Mouse (Mus musculus): Measurements from ENCODE around the gene Slc45a1.
"Not testable (repeated sequence)": the region's sequence is repeated elsewhere in the genome, so short reads cannot be mapped to it uniquely, and the experiment has no call there.

Gene Slc45a1

DNA sequence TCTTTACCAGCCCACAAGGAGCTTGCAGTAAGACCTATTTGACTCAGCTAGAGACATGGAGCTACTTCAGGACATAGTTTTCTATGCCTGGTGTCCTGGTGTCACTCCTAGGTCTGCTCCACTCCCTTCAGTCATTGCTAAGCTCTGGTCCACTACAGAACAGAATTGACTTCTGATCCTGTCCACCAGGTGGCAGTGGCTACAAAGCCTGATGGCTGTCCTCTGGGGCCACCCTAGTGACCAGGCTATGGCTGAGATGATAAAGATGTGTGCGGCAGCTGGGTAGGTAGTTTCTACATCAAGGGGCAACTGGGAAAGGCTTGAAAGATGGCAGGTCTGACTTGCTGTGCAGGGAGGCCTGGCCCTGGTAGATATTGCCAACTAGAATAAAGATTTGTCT is 26.5 kb downstream of the Slc45a1 start:
- ChIA-PET CTCF (interaction anchor here (0.6 to 3.3 kb wide), 32 partner anchors 8 to 401 kb away, joined by 3 to 28 read pairs (median 4); no protein-coding TSS in a partner anchor), POLR2A (interaction anchor here in 2 of 4 experiments (0.6 to 3.3 kb wide), 12 partner anchors 11 to 372 kb away, joined by 3 to 14 read pairs (median 4); partner anchors contain the start of gene Slc45a1 (in 1 of the 2))

DNA sequence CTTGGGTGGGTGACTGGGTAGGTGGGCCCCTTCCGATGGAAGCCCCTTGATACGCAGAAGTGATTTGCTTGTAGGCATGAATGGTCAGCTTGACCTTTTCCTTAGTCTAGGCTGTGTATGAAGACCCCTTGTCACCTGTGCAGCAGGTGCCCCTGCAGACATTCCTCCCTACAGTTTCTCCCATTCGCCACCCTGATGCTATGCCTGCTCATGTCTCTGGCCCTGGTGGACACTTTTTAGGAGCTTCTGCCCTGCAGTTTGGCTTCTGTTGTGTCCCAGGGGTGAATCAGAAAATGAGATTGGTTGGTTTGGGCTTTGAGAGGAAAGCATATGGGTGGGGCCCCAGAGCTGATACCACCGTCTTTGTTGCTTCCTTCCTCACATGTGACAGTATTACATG is 27.0 kb downstream of the Slc45a1 start:
- POLR2A ChIA-PET = interaction anchor here in 3 of 4 experiments (0.6 to 3.3 kb wide), 14 partner anchors 10 to 372 kb away, joined by 3 to 14 read pairs (median 4); partner anchors contain the start of gene Slc45a1 (in 1 of the 3)
- CTCF ChIA-PET = interaction anchor here (0.6 to 3.3 kb wide), 30 partner anchors 8 to 382 kb away, joined by 3 to 28 read pairs (median 4); no protein-coding TSS in a partner anchor

GRCm38 (mm10) chr4:150624214-150624823 is 27.7 kb downstream of the Slc45a1 start:
- POLR2A ChIA-PET = interaction anchor here (0.5 to 3.3 kb wide), 12 partner anchors 9 to 371 kb away, joined by 3 to 14 read pairs (median 4); no protein-coding TSS in a partner anchor
- CTCF ChIA-PET = interaction anchor here in 3 of 4 experiments (0.5 to 3.3 kb wide), 16 partner anchors 8 to 383 kb away, joined by 3 to 28 read pairs (median 4); no protein-coding TSS in a partner anchor

DNA sequence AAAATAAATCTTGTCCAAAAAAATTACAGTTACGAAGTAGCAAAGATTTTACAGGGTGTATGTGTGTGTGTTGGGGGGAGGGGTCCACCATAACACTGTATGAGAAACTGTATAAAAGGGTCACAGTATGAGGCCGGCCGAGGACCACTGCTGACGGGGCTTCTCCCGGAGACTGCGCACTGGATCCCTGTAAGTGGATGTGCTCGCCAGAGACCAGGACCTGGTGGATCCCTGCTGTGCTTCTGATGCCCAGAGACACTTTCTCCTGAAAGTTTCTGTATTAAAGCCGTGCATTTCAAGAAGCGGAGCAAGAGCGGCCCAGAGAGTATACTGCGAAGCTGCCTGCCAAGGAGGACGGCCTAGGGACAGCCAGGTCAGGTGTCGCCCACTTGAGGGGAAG is 29.3 kb downstream of the Slc45a1 start:
- ChIA-PET CTCF (no interaction called here), POLR2A (interaction anchor here in 3 of 4 experiments (0.6 to 1.3 kb wide), 3 partner anchors 9 to 351 kb away, joined by 3 read pairs; no protein-coding TSS in a partner anchor)

- POLR2A ChIA-PET = no interaction called here
These were observed 33.0 kb downstream of the Slc45a1 start for GRCm38 (mm10) chr4:150619011-150619410.

DNA sequence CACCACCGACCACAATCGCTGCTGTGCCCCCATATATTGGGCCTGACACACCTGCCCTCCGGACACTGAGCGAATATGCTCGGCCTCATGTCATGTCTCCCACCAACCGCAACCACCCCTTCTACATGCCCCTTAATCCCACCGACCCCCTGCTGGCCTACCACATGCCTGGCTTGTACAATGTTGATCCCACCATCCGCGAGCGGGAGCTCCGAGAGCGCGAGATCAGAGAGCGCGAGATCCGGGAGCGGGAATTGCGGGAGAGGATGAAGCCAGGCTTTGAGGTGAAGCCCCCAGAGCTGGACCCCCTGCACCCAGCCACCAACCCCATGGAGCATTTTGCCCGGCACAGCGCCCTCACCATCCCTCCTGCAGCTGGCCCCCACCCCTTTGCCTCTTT is 35.1 kb downstream of the Slc45a1 start:
- POLR2A ChIA-PET = interaction anchor here in 3 of 4 experiments (0.6 to 2.4 kb wide), 6 partner anchors 8 to 151 kb away, joined by 3 to 7 read pairs (median 4); no protein-coding TSS in a partner anchor
- CTCF ChIA-PET = interaction anchor here in 3 of 4 experiments (0.7 to 4.4 kb wide), 5 partner anchors 9 to 285 kb away, joined by 3 to 28 read pairs (median 8); no protein-coding TSS in a partner anchor

More at GRCm38 (mm10) chr4:150619011-150619410, 33.0 kb downstream of the Slc45a1 start:
- CTCF ChIA-PET = no interaction called here

- ChIA-PET CTCF (interaction anchor here in 3 of 4 experiments (0.5 to 4.4 kb wide), 7 partner anchors 10 to 286 kb away, joined by 3 to 28 read pairs (median 5); no protein-coding TSS in a partner anchor), POLR2A (interaction anchor here in 2 of 4 experiments (0.5 to 1.6 kb wide), 6 partner anchors 8 to 833 kb away, joined by 3 to 6 read pairs (median 3); no protein-coding TSS in a partner anchor)
These were observed 35.9 kb downstream of the Slc45a1 start for GRCm38 (mm10) chr4:150616029-150616420.

DNA sequence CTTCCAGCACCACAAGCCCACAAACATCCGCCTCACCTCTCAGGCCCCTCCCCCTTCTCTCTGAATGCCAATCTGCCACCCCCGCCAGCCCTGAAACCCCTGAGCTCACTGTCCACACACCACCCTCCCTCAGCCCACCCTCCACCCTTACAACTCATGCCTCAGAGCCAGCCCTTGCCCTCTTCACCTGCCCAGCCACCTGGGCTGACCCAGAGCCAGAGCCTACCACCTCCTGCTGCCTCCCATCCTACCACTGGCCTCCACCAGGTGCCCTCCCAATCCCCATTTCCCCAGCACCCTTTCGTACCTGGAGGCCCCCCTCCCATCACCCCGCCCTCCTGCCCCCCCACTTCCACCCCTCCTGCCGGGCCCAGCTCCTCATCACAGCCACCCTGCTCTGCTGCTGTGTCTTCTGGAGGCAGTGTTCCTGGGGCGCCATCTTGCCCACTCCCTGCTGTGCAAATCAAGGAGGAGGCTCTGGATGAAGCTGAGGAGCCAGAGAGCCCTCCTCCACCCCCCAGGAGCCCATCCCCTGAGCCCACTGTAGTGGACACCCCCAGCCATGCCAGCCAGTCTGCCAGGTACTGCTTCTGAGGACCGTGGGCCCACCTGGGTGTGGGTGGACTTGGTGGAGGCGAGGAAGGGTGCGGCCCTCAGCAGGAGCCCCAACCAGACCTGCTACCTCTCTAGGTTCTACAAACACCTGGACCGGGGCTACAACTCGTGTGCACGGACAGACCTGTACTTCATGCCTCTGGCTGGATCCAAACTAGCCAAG is 36.5 kb downstream of the Slc45a1 start:
- POLR2A ChIA-PET = interaction anchor here (0.5 to 1.8 kb wide), 12 partner anchors 8 to 834 kb away, joined by 3 to 8 read pairs (median 4); no protein-coding TSS in a partner anchor
- CTCF ChIA-PET = interaction anchor here in 2 of 4 experiments (0.5 to 4.4 kb wide), 5 partner anchors 10 to 275 kb away, joined by 3 to 28 read pairs (median 5); no protein-coding TSS in a partner anchor

DNA sequence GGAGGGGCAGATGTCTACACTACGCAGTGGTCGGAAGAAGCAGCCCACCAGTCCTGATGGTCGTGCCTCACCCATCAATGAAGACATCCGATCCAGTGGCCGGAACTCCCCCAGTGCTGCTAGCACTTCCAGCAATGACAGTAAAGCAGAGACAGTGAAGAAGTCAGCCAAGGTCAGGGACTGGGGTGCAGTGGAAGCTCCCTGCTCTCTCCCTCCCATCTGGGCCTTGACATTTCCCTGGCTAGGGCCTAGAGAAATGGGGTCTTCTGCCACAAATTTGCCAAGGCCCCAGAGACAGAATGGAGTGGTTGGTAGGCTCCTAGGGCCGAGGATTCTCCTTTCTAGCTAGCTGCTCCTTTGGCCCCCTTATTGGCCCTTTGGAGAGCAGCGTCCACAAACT is 38.3 kb downstream of the Slc45a1 start:
- ChIA-PET POLR2A (interaction anchor here in 3 of 4 experiments (0.5 to 2.7 kb wide), 7 partner anchors 12 to 66 kb away, joined by 3 to 12 read pairs (median 3); partner anchors contain the start of gene Slc45a1 (in 1 of the 3)), CTCF (interaction anchor here in 2 of 4 experiments (0.6 to 4.4 kb wide), 3 partner anchors 12 to 312 kb away, joined by 5 to 28 read pairs (median 6); no protein-coding TSS in a partner anchor)

GRCm38 (mm10) chr4:150608670-150609069 is 43.3 kb downstream of the Slc45a1 start:
- ChIA-PET POLR2A (interaction anchor here in 2 of 4 experiments (1.2 to 4.1 kb wide), 4 partner anchors 9 to 21 kb away, joined by 3 to 14 read pairs (median 5); no protein-coding TSS in a partner anchor), CTCF (interaction anchor here in 2 of 4 experiments (0.6 to 1.2 kb wide), 2 partner anchors 16 to 335 kb away, joined by 3 to 4 read pairs; no protein-coding TSS in a partner anchor)

- ChIA-PET POLR2A (interaction anchor here in 2 of 4 experiments (0.6 to 4.1 kb wide), 14 partner anchors 8 to 366 kb away, joined by 3 to 14 read pairs (median 4); no protein-coding TSS in a partner anchor), CTCF (interaction anchor here in 2 of 4 experiments (0.6 to 1.8 kb wide), 4 partner anchors 19 to 377 kb away, joined by 3 to 9 read pairs (median 6); no protein-coding TSS in a partner anchor)
These were observed 45.4 kb downstream of the Slc45a1 start for GRCm38 (mm10) chr4:150606449-150607161.

DNA sequence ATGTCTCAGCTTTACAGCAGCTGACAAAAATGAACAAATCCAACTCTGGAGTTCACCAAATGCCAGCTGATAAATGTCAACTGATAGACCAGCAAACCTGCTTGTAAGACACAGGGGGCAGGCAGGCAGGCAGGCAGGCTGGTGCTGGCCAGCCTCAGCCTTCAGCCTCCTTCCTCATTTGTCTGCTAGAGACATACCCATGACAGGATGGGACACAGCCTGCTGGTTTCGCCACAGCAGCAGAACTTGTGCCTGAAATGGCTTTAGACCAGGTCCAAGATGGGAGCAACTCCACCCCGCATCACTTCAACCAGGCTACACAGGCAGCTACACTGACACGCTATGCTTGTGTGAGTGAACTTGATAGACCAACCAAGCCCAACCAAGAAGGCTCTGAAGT is 46.2 kb downstream of the Slc45a1 start:
- ChIA-PET POLR2A (interaction anchor here in 2 of 4 experiments (1.1 to 1.7 kb wide), 5 partner anchors 9 to 59 kb away, joined by 3 to 4 read pairs (median 4); no protein-coding TSS in a partner anchor), CTCF (interaction anchor here in 1 of 4 experiments (0.6 kb wide), 1 partner anchor 377 kb away, joined by 5 read pairs; no protein-coding TSS in a partner anchor)

DNA sequence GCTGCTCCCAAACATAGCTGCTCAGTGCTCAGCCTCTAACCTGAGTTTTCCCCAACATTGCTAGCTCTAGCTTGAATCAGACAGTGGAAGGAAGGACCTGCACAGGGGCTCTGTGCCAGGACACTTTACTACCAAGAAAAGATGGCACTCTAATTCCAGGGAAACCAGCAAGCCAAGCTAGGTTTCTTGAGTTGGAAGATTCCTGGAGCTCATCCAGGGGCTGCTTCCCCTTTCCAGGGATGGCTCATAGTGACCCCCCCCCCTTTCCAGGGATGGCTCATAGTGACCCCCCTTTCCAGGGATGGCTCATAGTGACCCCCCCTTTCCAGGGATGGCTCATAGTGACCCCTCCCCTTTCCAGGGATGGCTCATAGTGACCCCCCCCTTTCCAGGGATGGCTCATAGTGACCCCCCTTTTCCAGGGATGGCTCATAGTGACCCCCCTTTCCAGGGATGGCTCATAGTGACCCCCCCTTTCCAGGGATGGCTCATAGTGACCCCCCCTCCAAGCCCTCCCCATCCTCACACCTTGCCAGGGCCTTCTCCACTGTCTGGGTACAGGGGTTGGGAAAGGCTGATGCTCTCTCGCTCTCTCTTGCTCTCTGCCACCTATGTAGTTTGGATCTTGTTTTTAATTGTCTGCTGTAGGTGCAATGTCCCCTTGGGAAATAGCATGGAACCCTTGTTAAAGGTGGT is 48.5 kb downstream of the Slc45a1 start:
- ChIA-PET POLR2A (interaction anchor here in 1 of 4 experiments (0.7 to 2.8 kb wide), 6 partner anchors 9 to 73 kb away, joined by 3 to 12 read pairs (median 4); no protein-coding TSS in a partner anchor), CTCF (interaction anchor here in 2 of 4 experiments (0.6 to 0.7 kb wide), 2 partner anchors 23 to 262 kb away, joined by 3 to 4 read pairs; no protein-coding TSS in a partner anchor)

DNA sequence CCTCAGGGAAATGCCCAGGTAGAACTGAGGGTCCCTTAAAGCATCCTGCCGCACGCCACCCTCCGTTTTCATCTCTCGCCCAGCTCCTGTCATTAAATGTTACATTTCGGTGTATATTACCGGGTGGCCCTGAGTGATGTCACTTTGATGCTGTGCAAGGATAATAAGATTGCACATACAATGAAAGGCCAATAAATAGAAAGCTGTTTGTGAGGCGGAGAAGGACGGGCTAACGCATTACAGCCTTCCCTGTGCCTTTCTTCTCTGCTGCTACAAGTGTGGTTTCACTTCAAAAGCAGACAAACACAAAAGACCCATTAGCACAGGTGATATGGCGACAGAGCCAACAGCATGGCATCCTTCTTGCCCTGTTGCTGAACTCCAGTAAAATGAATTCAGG is 50.5 kb downstream of the Slc45a1 start:
- ChIA-PET CTCF (interaction anchor here in 1 of 4 experiments (1.2 kb wide), 1 partner anchor 136 kb away, joined by 4 read pairs; no protein-coding TSS in a partner anchor), POLR2A (interaction anchor here in 2 of 4 experiments (0.9 to 2.8 kb wide), 7 partner anchors 9 to 138 kb away, joined by 3 to 12 read pairs (median 4); no protein-coding TSS in a partner anchor)

DNA sequence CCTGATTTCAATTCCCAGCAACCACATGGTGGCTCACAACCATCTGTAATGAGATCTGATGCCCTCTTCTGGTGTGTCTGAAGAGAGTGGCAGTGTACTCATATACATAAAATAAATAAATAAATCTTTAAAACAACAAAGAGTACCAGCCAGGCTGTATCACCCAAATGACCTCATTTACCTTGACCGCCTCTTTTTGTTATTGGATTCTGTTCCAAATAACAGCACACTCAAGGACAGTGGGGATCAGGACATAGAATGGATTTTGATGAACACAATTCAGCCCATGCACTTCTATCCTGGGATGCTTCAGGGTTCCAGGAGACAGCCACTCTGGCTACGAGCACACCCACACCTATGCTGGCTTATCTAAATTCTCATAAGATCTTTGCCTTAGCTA is 51.5 kb downstream of the Slc45a1 start:
- POLR2A ChIA-PET = interaction anchor here in 2 of 4 experiments (0.5 to 3.3 kb wide), 3 partner anchors 11 to 271 kb away, joined by 5 to 18 read pairs (median 12); no protein-coding TSS in a partner anchor
- CTCF ChIA-PET = not testable (repeated sequence)

Data from embryonic stem cell, embryonic (primary cell).